Mouse (Mus musculus): ENCODE results near the gene Nxph3.

- TF ChIP-seq CTCF (IDR thresholded peaks at IDR 0.05; ENCODE audit: low read depth) (no peak), EP300 (optimal IDR thresholded peaks at IDR 0.05) (no peak)
These were observed 3.7 kb downstream of the Nxph3 start for GRCm38 (mm10) chr11:95510631-95511030.

Data from stomach, postnatal 0 days (tissue).